Mouse (Mus musculus) embryonic facial prominence, embryonic 10.5 days (tissue): ENCODE results near the gene Aldh5a1. TPM values are rescaled to one million over a fixed set of nuclear protein-coding genes. Genes with fewer than 3 reads are reported as not detected.

ENCODE experiments used
- DNase-seq: peaks from one replicate; pipeline ENCODE4 v3.0.0-alpha.2; 2017; ENCODE audit warnings: low spot score
- H3K27ac ChIP-seq: fragments of 300-500 bp; sonication (generic); replicated peaks from 2 replicates; pipeline ENCODE4 v1.5.1; 2016; ENCODE audit warnings: mild to moderate bottlenecking
- H3K27me3 ChIP-seq: fragments of 300-500 bp; sonication (generic); replicated peaks from 2 replicates; pipeline ENCODE4 v1.6.1; 2016; ENCODE audit warnings: low read depth, mild to moderate bottlenecking; ENCODE audit not compliant: poor library complexity, severe bottlenecking
- H3K36me3 ChIP-seq: fragments of 300-500 bp; sonication (generic); replicated peaks from 2 replicates; pipeline ENCODE4 v1.6.1; 2016; ENCODE audit warnings: mild to moderate bottlenecking, moderate library complexity
- H3K4me1 ChIP-seq: fragments of 300-500 bp; sonication (generic); 2 replicates; pipeline ENCODE4 v1.6.1; 2016
- H3K4me3 ChIP-seq: fragments of 300-500 bp; sonication (generic); 2 replicates; pipeline ENCODE4 v1.5.1; 2016; ENCODE audit warnings: mild to moderate bottlenecking, moderate library complexity
- H3K9me3 ChIP-seq: fragments of 300-500 bp; sonication (generic); 2 replicates; pipeline ENCODE4 v1.6.1; 2016; ENCODE audit warnings: mild to moderate bottlenecking
- WGBS: fragments of 180-500 bp; shearing (Covaris S2); methylation state at CpG from one replicate; pipeline ENCODE4 v1.1.7; 2016; 5-methylcytosine and 5-hydroxymethylcytosine counted together
- polyA plus RNA-seq: library from polyadenylated mRNA; unstranded; fragments of >200 nt; fragmentation: Nextera tagmentation; extraction: Ambion mirVana; gene quantifications from 2 replicates; pipeline ENCODE4 v1.2.1, GENCODE M21; 2016

Aldh5a1 gene
- polyA plus RNA-seq, 1 experiment from 2014 or later, result 5.6 TPM

DNA sequence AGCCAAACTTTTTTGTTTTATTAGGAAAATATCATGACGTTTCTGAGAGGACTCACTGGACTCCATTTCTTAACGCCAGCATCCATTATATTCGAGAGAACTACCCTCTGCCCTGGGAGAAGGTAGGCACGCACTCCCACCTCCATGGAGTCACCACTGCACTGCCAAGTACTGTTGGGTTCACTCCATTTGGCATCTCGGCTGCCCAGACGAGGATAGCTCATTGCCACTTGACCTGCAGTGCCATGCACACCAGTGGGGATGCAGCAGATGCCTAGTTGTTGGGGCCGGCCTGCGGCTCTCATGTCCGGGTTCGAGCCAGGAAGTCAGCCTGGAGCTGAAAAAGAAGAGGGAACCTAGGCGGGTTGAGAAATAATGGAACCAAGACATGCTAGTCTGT, 17.6 kb upstream of the Aldh5a1 start:
- Histone ChIP-seq H3K36me3 (no peaks in the 10 kb centered on the region), H3K4me3 (no peak overlapping the region), H3K4me1 (peaks cover 3% of the 10 kb centered on the region; the same call in 1 of the 2 replicates), H3K27me3 (peaks cover 18% of the 10 kb centered on the region; the same call in 1 of the 2 replicates), H3K27ac (no peak overlapping the region), H3K9me3 (no peaks in the 10 kb centered on the region)
- DNase-seq, result no peak
- 42% methylated on average over 11 of the region's 11 CpGs for WGBS

DNA sequence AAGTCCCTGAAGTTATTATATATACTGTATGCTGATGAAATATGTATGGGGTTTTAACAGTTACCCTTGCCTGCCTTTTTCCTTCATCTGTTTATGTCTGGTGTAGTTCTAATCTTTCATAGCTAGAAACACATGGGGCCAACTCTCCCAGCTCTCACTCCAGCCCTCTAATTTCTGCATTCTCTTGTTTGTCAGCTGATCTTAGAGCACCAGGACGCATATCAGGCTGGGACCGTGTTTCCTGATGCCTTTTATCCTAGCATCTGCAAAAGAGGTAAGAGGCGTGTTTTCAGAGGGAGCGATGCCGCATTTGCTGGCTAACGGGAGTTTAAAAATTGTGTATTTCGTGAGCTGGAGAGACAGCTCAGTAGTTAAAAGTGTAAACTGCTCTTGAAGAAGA, 15.2 kb upstream of the Aldh5a1 start:
- 86% methylated on average over 7 of the region's 7 CpGs for WGBS
- H3K9me3 ChIP-seq, result no peaks in the 10 kb centered on the region
- H3K4me3 ChIP-seq, result no peak overlapping the region
- H3K27me3 ChIP-seq, result peaks cover 18% of the 10 kb centered on the region; the same call in 1 of the 2 replicates
- DNase-seq, result no peak
- H3K27ac ChIP-seq, result no peak overlapping the region
- H3K36me3 ChIP-seq, result no peaks in the 10 kb centered on the region
- H3K4me1 ChIP-seq, result peaks cover 3% of the 10 kb centered on the region; the same call in 1 of the 2 replicates

DNA sequence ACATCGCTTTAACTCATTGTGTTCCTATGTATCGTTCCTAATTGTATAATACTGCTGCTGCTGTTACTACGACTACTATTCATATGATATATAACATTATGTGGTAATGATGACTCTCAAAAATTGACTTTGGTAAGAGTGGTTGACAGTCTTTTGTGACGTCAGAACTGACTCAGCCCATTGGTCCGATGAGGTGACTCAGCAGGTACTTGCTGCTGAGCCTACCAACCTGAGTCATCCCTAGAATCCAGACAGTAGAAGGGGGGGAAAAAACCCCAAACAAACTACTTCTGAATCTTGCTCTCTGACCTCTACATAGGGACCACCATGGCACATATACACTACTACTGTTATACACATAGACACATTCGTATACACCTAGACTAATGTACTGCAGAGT, 11.4 kb upstream of the Aldh5a1 start:
- Histone ChIP-seq H3K27me3 (no peaks in the 10 kb centered on the region), H3K4me1 (peaks cover 4% of the 10 kb centered on the region), H3K4me3 (no peak overlapping the region), H3K36me3 (no peaks in the 10 kb centered on the region), H3K9me3 (no peaks in the 10 kb centered on the region), H3K27ac (no peak overlapping the region)
- 88% methylated on average over 6 of the region's 6 CpGs for WGBS
- no peak for DNase-seq

DNA sequence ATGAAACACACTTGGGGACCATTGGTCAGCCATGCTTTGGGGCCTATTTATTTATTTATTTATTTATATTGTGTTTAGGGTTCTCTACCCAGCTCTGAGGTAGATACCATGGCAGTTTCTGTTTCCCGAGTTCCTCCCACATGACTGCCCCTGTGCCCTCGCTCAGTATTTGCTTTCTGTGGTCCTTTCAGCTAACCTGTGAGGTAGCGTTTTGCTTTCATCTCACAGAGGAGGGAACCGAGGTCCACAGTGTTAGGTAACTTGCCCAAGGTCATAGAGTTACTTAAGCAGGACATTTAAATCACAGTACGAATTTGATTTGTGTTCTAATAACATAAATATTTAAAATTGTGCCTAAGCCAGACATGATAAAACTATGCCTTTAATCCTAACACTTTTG, 9.7 kb upstream of the Aldh5a1 start:
- H3K4me3 ChIP-seq, result no peak overlapping the region
- peaks cover 10% of the 10 kb centered on the region for H3K4me1 ChIP-seq
- no peaks in the 10 kb centered on the region for H3K9me3 ChIP-seq
- 81% methylated on average over 5 of the region's 5 CpGs for WGBS
- DNase-seq, result no peak
- no peaks in the 10 kb centered on the region for H3K36me3 ChIP-seq
- no peak overlapping the region for H3K27ac ChIP-seq
- H3K27me3 ChIP-seq, result 0 out of 2 replicates have a peak, but pooled peaks cover 5% of the 10 kb centered on the region

DNA sequence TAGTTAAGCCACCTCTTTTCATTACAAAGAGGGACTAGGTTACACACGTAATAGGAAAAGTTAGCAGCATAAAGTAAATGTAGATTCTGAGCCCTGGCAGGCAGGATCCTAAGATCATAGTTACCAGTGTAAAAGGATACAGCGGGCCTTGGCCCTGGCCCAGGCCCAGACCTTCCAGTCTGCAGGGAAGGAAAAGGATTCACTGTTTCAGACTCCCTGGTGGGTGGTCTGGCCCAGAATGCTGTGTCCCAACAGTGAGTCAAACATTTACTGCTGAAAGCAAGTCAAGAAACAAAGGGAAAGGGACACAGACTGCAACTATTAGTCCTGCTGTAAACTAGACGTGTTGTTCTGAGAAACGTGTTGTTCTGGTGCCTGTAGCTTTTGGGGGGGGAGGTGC, 8.1 kb upstream of the Aldh5a1 start:
- no peaks in the 10 kb centered on the region for H3K36me3 ChIP-seq
- 18% methylated on average over 4 of the region's 4 CpGs for WGBS
- H3K4me1 ChIP-seq, result peaks cover 10% of the 10 kb centered on the region
- no peaks in the 10 kb centered on the region for H3K9me3 ChIP-seq
- 0 out of 2 replicates have a peak, but pooled peaks cover 9% of the 10 kb centered on the region for H3K27me3 ChIP-seq
- no peak overlapping the region for H3K27ac ChIP-seq
- DNase-seq, result peak; percentile 48
- no peak overlapping the region for H3K4me3 ChIP-seq

DNA sequence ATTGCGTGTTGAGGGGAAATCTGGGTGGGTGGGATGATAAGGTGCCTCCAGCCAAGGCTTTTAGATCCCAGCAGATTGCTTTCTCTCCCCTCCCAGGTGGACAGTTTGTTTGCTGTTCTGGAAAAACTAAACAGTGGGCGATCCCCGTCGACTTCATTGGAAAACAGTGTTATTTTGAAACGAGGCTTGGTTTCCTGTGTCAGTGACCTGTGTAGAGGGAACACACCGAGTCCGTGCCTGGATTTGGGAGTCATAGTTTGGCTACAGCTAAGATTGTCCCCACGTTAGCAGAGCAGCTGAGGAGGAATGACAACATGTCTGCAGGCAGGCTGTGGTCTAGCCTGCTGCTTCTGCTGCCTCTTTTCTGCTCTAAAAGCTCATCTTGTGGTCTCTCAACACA, 5.8 kb upstream of the Aldh5a1 start:
- H3K4me1 ChIP-seq, result peaks cover 10% of the 10 kb centered on the region
- DNase-seq, result no peak
- H3K36me3 ChIP-seq, result no peaks in the 10 kb centered on the region
- no peak overlapping the region for H3K27ac ChIP-seq
- H3K4me3 ChIP-seq, result no peak overlapping the region
- WGBS, result 81% methylated on average over 8 of the region's 8 CpGs
- H3K9me3 ChIP-seq, result no peaks in the 10 kb centered on the region
- H3K27me3 ChIP-seq, result peaks cover 13% of the 10 kb centered on the region

DNA sequence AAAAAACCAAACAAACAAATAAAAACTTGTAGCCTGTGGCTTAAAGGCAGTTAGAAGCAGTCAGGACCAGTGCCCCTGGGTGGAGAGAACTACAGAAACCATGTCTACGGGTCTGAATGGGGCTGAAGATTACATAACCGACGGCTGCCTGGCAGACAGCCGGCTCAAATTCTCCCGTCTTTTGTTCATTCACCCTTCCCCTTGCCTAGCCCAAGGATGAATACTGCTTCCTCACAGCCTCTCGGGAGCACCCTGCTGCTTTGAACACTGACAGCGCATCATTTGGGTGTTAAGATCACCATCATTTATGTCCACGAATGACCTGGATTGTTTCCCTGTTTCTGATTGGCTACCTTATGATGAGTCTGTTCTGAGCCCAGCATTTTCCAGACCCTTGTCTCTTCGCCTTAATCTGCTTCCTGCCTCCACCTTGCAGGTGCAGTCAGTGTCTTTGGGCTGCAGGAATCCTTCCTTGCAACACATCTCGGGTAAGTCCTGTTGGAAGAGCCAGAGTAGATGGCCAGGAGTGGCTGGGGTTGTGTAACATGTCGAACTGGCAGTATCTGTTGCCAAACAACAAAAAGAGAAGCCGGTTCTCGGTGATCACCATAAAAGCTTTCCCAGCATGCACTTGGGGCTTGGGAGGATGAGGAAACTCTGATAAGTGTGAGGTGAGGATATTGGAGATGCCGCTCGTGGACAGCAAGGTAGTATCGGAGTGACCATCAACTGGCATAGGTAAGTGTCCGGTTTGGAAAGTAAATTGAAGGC, 5.2 kb upstream of the Aldh5a1 start, which contains the start of gene Gpld1:
Gpld1 (plus strand) TSS at position 641 of the 771 bp plus-strand sequence.
- 59% methylated on average over 17 of the region's 17 CpGs for WGBS
- peaks cover 19% of the 10 kb centered on the region for H3K27me3 ChIP-seq

DNA sequence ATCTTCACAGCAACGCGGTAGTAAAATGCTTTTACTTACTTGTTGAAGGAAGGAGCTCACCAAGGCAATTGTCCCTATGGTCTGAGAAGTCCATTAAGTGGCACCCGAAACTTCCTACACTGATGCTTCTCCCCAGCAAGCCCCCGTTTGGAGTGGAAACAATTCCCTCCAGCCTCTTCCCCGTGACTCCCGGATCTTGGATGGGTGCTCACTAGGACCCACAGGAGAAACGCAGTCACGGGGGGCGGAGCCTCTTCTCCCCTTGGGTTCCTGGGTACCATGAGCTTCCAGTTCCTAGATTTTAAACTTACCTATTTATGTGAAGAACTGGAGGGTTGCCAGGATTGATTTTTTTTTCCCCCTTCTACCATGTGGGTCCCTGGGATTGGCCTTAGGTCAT, 2.0 kb upstream of the Aldh5a1 start:
- no peak for DNase-seq
- WGBS, result 84% methylated on average over 9 of the region's 9 CpGs
- Histone ChIP-seq H3K27ac (no peak overlapping the region), H3K4me1 (peaks cover 19% of the 10 kb centered on the region), H3K9me3 (no peaks in the 10 kb centered on the region), H3K36me3 (peaks cover 8% of the 10 kb centered on the region), H3K4me3 (no peak overlapping the region), H3K27me3 (peaks cover 24% of the 10 kb centered on the region)

More for the DNA sequence above, 5.2 kb upstream of the Aldh5a1 start, which contains the start of gene Gpld1:
- H3K27ac ChIP-seq, result no peak within 1 kb of the TSS
- H3K9me3 ChIP-seq, result no peaks in the 10 kb centered on the region
- no peak within 1 kb of the TSS for H3K4me3 ChIP-seq
- H3K36me3 ChIP-seq, result no peaks in the 10 kb centered on the region
- H3K4me1 ChIP-seq, result peaks cover 17% of the 10 kb centered on the region
- DNase-seq, result no peak

DNA sequence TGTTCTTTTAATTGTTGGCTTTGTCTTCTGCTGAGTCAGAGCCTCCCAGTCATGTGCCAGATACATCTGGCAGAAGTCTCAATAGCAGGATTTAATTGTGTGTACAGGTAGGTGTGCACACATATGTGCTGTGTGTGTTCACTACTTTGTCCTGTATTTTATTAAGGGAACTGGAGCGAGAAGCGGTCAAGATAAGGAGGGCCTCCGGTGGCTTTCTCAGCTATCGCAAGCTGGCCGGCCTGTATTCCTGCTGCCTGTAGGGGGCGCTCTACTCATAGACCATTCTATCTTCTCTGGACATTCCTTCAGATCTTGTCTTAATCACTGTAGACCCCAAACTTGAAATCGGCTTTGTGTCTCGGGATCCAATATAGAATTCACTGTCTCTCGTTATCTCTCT, 1.2 kb upstream of the Aldh5a1 start:
- peaks cover 19% of the 10 kb centered on the region for H3K4me1 ChIP-seq
- 25% methylated on average over 9 of the region's 9 CpGs for WGBS
- no peaks in the 10 kb centered on the region for H3K9me3 ChIP-seq
- no peak overlapping the region for H3K4me3 ChIP-seq
- peak; percentile 77 for DNase-seq
- H3K27ac ChIP-seq, result no peak overlapping the region
- H3K27me3 ChIP-seq, result peaks cover 24% of the 10 kb centered on the region
- peaks cover 11% of the 10 kb centered on the region for H3K36me3 ChIP-seq

DNA sequence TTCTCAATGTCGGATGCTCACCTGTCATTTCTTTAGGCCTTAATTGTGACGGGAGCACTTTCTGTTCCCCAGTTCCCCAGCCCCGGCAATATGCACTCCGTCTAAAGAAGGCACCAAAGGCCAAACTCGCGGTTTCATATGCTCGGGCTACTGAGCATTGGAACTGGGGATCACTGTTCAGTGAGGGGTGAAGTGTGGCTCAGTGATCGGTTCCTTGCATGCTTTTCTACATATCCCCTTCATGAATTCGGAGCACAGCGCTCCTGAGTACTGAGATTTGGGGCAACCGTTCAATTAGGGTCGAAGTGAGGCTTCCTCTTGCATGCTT, 342 bp upstream of the Aldh5a1 start:
- Histone ChIP-seq H3K27me3 (peaks cover 23% of the 10 kb centered on the region), H3K9me3 (no peaks in the 10 kb centered on the region), H3K4me3 (peak overlapping the region; percentile 86), H3K36me3 (peaks cover 11% of the 10 kb centered on the region), H3K4me1 (peaks cover 17% of the 10 kb centered on the region), H3K27ac (peak overlapping the region; percentile 88)
- 17% methylated on average over 12 of the region's 12 CpGs for WGBS
- DNase-seq, result no peak

DNA sequence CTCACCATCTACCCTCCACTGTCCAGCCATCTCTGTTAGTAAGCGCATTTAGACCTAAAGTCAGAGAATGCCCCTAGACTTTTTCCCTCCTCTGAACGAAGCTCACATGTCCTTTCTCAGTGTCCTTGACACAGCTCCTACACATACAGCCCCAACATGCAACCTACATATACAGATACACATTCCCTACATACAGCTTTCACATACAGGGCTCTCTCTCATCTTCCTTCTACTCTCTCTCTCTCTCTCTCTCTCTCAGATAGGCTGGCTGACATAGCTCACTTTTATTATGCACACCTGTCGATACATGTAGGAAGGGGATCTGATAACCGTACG, 721 bp downstream of the Aldh5a1 start:
- H3K27me3 ChIP-seq, result peaks cover 16% of the 10 kb centered on the region
- H3K36me3 ChIP-seq, result peaks cover 11% of the 10 kb centered on the region
- H3K4me3 ChIP-seq, result peak overlapping the region; percentile 86
- H3K9me3 ChIP-seq, result no peaks in the 10 kb centered on the region
- H3K27ac ChIP-seq, result no peak overlapping the region; the same call in 1 of the 2 replicates
- WGBS, result 60% methylated on average over 5 of the region's 5 CpGs
- DNase-seq, result no peak
- H3K4me1 ChIP-seq, result peaks cover 13% of the 10 kb centered on the region

DNA sequence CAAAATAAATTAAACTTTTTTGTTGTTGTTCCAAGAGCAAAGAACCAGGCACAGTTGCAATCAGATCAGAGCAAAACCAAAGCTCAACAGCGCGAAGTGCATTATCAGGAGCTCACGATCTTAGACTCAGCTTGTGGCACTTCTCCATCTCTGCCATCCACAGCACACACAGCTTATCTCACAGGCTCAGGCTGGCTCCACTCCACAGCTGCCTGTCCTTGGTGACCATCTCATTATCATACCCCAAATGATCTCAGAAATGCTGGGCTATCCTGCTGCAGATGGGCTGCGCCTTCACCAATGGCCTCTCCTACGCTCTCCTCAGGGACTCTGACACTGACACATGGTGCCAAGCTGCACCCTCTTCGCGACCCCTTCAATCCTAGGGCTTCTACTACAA, 4.3 kb downstream of the Aldh5a1 start:
- no peak overlapping the region for H3K4me3 ChIP-seq
- H3K9me3 ChIP-seq, result no peaks in the 10 kb centered on the region
- H3K27me3 ChIP-seq, result peaks cover 10% of the 10 kb centered on the region
- H3K27ac ChIP-seq, result no peak overlapping the region
- DNase-seq, result no peak
- 90% methylated on average over 7 of the region's 7 CpGs for WGBS
- H3K4me1 ChIP-seq, result peaks cover 12% of the 10 kb centered on the region
- H3K36me3 ChIP-seq, result peaks cover 11% of the 10 kb centered on the region

DNA sequence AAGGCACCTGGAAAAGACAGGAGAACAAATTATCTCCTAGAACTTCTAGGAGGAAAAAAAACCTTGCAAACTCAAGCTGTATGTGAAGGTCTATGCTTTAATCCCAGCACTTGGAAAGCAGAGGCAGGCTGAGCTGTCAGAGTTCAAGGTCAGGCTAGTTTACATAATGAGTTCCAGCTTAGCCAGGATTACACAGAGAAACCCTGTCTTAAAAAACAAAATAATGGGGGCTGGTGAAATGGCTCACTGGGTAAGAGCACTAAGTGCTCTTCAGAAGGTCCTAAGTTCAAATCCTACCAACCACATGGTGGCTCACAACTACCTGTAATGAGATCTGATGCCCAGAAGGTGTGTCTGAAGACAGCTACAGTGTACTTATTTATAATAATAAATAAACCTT, 6.9 kb downstream of the Aldh5a1 start:
- no peak for DNase-seq
- no peaks in the 10 kb centered on the region for H3K27me3 ChIP-seq
- peaks cover 8% of the 10 kb centered on the region for H3K36me3 ChIP-seq
- no peak overlapping the region for H3K27ac ChIP-seq
- no peak overlapping the region for H3K4me3 ChIP-seq
- no peaks in the 10 kb centered on the region for H3K9me3 ChIP-seq
- no peaks in the 10 kb centered on the region for H3K4me1 ChIP-seq
